Mouse (Mus musculus) CH12.LX (cell line): ENCODE measurements around the gene Hist1h3a. TPM values are rescaled to one million over a fixed set of nuclear protein-coding genes. Genes with fewer than 3 reads are reported as not detected.

Experiments
- DNase-seq: peaks from one replicate; pipeline ENCODE4 v3.0.0-alpha.2; 2013; ENCODE audit errors: extremely low read depth
- H3K27ac ChIP-seq: 2 replicates; pipeline ENCODE4 v1.5.1; 2012; ENCODE audit warnings: low read depth, mild to moderate bottlenecking, control low read depth, moderate library complexity; ENCODE audit not compliant: insufficient read depth
- H3K27me3 ChIP-seq: replicated peaks from 2 replicates; pipeline ENCODE3; 2012; ENCODE audit warnings: inconsistent platforms
- H3K36me3 ChIP-seq, 2 experiments: replicated peaks in 1 of 2; 2 replicates each; pipeline versions ENCODE3 to v1.6.1; 2012; ENCODE audit warnings: inconsistent platforms in 1 of 2, low read length in 1 of 2, mild to moderate bottlenecking in 1 of 2, mixed read lengths in 1 of 2, moderate library complexity in 1 of 2; ENCODE audit not compliant: control insufficient read depth in 1 of 2, insufficient read depth in 1 of 2
- H3K4me1 ChIP-seq, 2 experiments: 2 replicates each; pipeline ENCODE4 v1.6.1; 2012; ENCODE audit warnings: inconsistent platforms in 1 of 2, moderate library complexity in 1 of 2; ENCODE audit not compliant: insufficient read depth in 2 of 2, control insufficient read depth in 1 of 2
- H3K4me2 ChIP-seq: 2 replicates; pipeline ENCODE4 v1.6.1; 2012; ENCODE audit warnings: low read depth, mild to moderate bottlenecking, control low read depth; ENCODE audit not compliant: poor library complexity, insufficient read depth, severe bottlenecking
- H3K4me3 ChIP-seq, 3 experiments: fragments of 150-350 bp in 1 of 3; sonication (generic) in 1 of 3; replicated peaks in 1 of 3; 2 replicates each; pipeline versions ENCODE3 to v1.5.1; 2011 to 2012; ENCODE audit warnings: low read depth in 2 of 3, low read length in 2 of 3, mild to moderate bottlenecking in 2 of 3, moderate library complexity in 2 of 3, control low read depth in 1 of 3, improper control_type of control experiment in 1 of 3, inconsistent platforms in 1 of 3, mixed read lengths in 1 of 3; ENCODE audit not compliant: poor library complexity in 1 of 3
- H3K79me2 ChIP-seq: replicated peaks from 2 replicates; pipeline ENCODE4 v1.6.1; 2012; ENCODE audit warnings: mild to moderate bottlenecking, moderate library complexity; ENCODE audit not compliant: control insufficient read depth, poor library complexity, insufficient read depth, severe bottlenecking; ENCODE audit errors: extremely low read depth
- H3K9ac ChIP-seq: 2 replicates; pipeline ENCODE4 v1.6.1; 2012; ENCODE audit warnings: low read depth, mild to moderate bottlenecking, control low read depth, moderate library complexity; ENCODE audit not compliant: insufficient read depth
- H3K9me3 ChIP-seq: replicated peaks from 2 replicates; pipeline ENCODE3; 2012; ENCODE audit warnings: low read length, inconsistent platforms, mixed read lengths
- CHD2 ChIP-seq: IDR thresholded peaks from 2 replicates; pipeline ENCODE4 v1.6.1; 2011; ENCODE audit warnings: low read length, improper control_type of control experiment
- CTCF ChIP-seq, 2 experiments: IDR thresholded peaks in 1 of 2; conservative IDR thresholded peaks in 1 of 2; 2 replicates each; pipeline ENCODE4 v1.5.1; 2011 to 2012; ENCODE audit warnings: low read depth in 2 of 2, low read length in 2 of 2, improper control_type of control experiment in 1 of 2, inconsistent platforms in 1 of 2, mild to moderate bottlenecking in 1 of 2, moderate library complexity in 1 of 2
- E2F4 ChIP-seq: IDR thresholded peaks from 2 replicates; pipeline ENCODE4 v1.6.1; 2011; ENCODE audit warnings: low read depth, low read length, improper control_type of control experiment; ENCODE audit not compliant: insufficient replicate concordance
- EP300 ChIP-seq: IDR thresholded peaks from 2 replicates; pipeline ENCODE4 v1.6.1; 2011; ENCODE audit warnings: low read length, improper control_type of control experiment
- ETS1 ChIP-seq: conservative IDR thresholded peaks from 2 replicates; pipeline ENCODE4 v1.6.1; 2012; ENCODE audit warnings: low read depth, mild to moderate bottlenecking, inconsistent platforms, low read length, improper control_type of control experiment, moderate library complexity
- HCFC1 ChIP-seq: IDR thresholded peaks from 2 replicates; pipeline ENCODE4 v1.6.1; 2012; ENCODE audit warnings: low read depth, mild to moderate bottlenecking, inconsistent platforms, low read length, improper control_type of control experiment
- JUN ChIP-seq: IDR thresholded peaks from 2 replicates; pipeline ENCODE4 v1.6.1; 2011; ENCODE audit warnings: low read depth, mild to moderate bottlenecking, low read length, improper control_type of control experiment, moderate library complexity; ENCODE audit not compliant: insufficient read depth
- MAFK ChIP-seq: IDR thresholded peaks from 2 replicates; pipeline ENCODE4 v1.6.1; 2011; ENCODE audit warnings: low read length, improper control_type of control experiment; ENCODE audit not compliant: insufficient replicate concordance
- MEF2A ChIP-seq: IDR thresholded peaks from 2 replicates; pipeline ENCODE4 v1.6.1; 2014; ENCODE audit warnings: low read depth, mild to moderate bottlenecking, inconsistent platforms, low read length, improper control_type of control experiment, borderline replicate concordance
- PAX5 ChIP-seq: IDR thresholded peaks from 2 replicates; pipeline ENCODE4 v1.6.1; 2012; ENCODE audit warnings: low read length, inconsistent platforms, mixed read lengths
- POLR2A ChIP-seq: IDR thresholded peaks from 2 replicates; pipeline ENCODE4 v1.6.1; 2011; ENCODE audit warnings: low read depth, mild to moderate bottlenecking, improper control_type of control experiment, low read length
- RAD21 ChIP-seq: IDR thresholded peaks from 2 replicates; pipeline ENCODE4 v1.6.1; 2011; ENCODE audit warnings: low read depth, mild to moderate bottlenecking, low read length, improper control_type of control experiment, moderate library complexity
- SMC3 ChIP-seq: IDR thresholded peaks from 2 replicates; pipeline ENCODE4 v1.6.1; 2011; ENCODE audit warnings: low read depth, low read length, improper control_type of control experiment
- TCF12 ChIP-seq: IDR thresholded peaks from 2 replicates; pipeline ENCODE4 v1.6.1; 2014; ENCODE audit warnings: low read depth, mild to moderate bottlenecking, inconsistent platforms, low read length, improper control_type of control experiment
- ZC3H11A ChIP-seq: IDR thresholded peaks from 2 replicates; pipeline ENCODE4 v1.6.1; 2012; ENCODE audit warnings: low read depth, mild to moderate bottlenecking, inconsistent platforms, low read length, improper control_type of control experiment
- ZMIZ1 ChIP-seq: IDR thresholded peaks from 2 replicates; pipeline ENCODE4 v1.6.1; 2012; ENCODE audit warnings: low read depth, mild to moderate bottlenecking, inconsistent platforms, low read length, improper control_type of control experiment
- dilution Hi-C: fragments of 300-500 bp; cut with MboI; formaldehyde crosslinking; loops from 2 replicates; pipeline ENCODE4 v1.14.3; 2020; ENCODE audit warnings: low sequenced_read_pairs; ENCODE audit not compliant: extremely low pct_unique_long_range_greater_than_20kb, extremely low pct_ligation_motif_present
- in situ Hi-C: fragments of 300-500 bp; cut with MboI; formaldehyde crosslinking; loops from 3 replicates; pipeline ENCODE4 v1.14.3; 2019; ENCODE audit warnings: low sequenced_read_pairs, low pct_ligation_motif_present, low pct_unique_long_range_greater_than_20kb, mixed read lengths
- polyA plus RNA-seq: library from polyadenylated mRNA; unstranded; fragments of >175 nt; gene quantifications from 2 replicates; pipeline ENCODE4 v1.2.1, GENCODE M21; 2012; ENCODE audit warnings: low read depth; ENCODE audit not compliant: insufficient read length
- total RNA-seq, 2 experiments: library from RNA; depleted of rRNA; stranded (reverse); fragments of 300-350 nt in 1 of 2; fragments of >200 nt in 1 of 2; gene quantifications; 2 replicates each; pipeline ENCODE4 v1.2.3; 2012 to 2014

The Hist1h3a gene
- total and polyA plus RNA-seq, 3 experiments: 3.2 to 1,392 (median 78.5) TPM

DNA sequence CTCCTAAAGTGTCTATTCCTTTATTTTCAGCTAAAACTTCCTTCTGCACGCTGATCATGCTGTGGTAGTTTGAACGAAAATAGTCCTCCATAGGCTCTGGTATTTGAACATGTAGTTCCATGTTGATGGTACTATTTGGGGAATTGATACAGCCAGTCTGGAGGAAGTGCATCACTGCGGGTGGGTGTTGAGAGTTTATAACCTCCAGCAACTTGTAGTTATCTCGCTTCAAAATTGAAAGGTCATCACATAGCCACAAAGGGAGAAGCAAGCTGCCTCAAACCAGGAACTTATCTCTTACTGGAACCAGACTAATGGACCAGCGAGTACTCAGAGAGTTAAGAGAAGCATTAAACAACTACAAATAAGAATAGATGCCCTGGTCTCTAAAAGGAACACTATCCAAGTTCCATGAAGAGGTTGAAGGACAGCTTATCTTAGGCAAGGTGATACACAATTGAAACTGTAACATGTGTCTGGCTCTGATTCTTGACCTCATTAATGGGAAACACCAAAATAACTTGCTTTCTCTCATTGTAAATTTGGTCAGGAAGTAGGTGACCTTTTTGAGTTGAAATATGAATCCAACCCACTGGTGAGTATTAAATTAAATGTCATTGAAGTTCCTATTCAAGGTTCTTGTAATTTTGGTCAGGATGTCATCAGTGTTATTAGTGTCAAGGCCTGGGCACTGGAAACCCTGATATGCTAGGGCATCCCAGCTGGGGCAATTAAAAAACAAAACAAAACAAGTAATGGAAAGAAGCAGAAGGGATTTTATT lies 45.7 kb downstream of the Hist1h3a start:
- DNase-seq: no peak
- H3K9ac ChIP-seq: no peak overlapping the region

More for the DNA sequence above, 45.7 kb downstream of the Hist1h3a start:
- H3K9me3 ChIP-seq: no peaks in the 10 kb centered on the region
- H3K4me3 ChIP-seq: no peak overlapping the region
- peaks cover 0 to 3% of the 10 kb centered on the region in 2 experiments; a peak in 1 of 4 replicates for H3K4me1 ChIP-seq
- no peaks in the 10 kb centered on the region for H3K36me3 ChIP-seq
- H3K27ac ChIP-seq: no peak overlapping the region
- in situ Hi-C loops: no loop called here
- dilution Hi-C loops: no loop called here
- TF ChIP-seq SMC3: no peak
- TF ChIP-seq JUN: no peak
- no peak for TF ChIP-seq ZMIZ1
- no peak for TF ChIP-seq ZC3H11A
- no peak for TF ChIP-seq HCFC1
- TF ChIP-seq MEF2A: no peak
- TF ChIP-seq POLR2A: no peak
- no peak for TF ChIP-seq MAFK
- no peak for TF ChIP-seq RAD21
- TF ChIP-seq ETS1: no peak
- no peak for TF ChIP-seq E2F4
- TF ChIP-seq CTCF (conservative IDR thresholded peaks at IDR 0.05 in 1 of 2, IDR thresholded peaks at IDR 0.05 in 1 of 2; ENCODE audit: low read depth in 2 of 2, low read length in 2 of 2): no peak
- TF ChIP-seq TCF12: no peak
- no peak for TF ChIP-seq PAX5
- no peak for TF ChIP-seq CHD2
- TF ChIP-seq EP300: no peak
- no peaks in the 10 kb centered on the region for H3K27me3 ChIP-seq
- no peak overlapping the region for H3K4me2 ChIP-seq
- no peaks in the 10 kb centered on the region for H3K79me2 ChIP-seq

Other genes with a start within 250 kb of the Hist1h3a start
Only the 20 nearest of the 37 such genes appear.
- 268 and 282 TPM in 2 replicates for gene Hist1h2be, start 141.3 kb downstream of the Hist1h3a start, total RNA-seq (2012; rRNA removed)
- 3.4 and 4.7 TPM in 2 replicates for gene Hist1h2be, start 141.3 kb downstream of the Hist1h3a start, total RNA-seq (2014; rRNA removed)
- gene Hist1h2be, start 141.3 kb downstream of the Hist1h3a start, polyA plus RNA-seq: 0.57 and 0.70 TPM in 2 replicates
- 486 and 504 TPM in 2 replicates for gene Hist1h1e, start 139.8 kb downstream of the Hist1h3a start, total RNA-seq (2012; rRNA removed)
- 12.2 and 18.3 TPM in 2 replicates for gene Hist1h1e, start 139.8 kb downstream of the Hist1h3a start, total RNA-seq (2014; rRNA removed)
- gene Hist1h1e, start 139.8 kb downstream of the Hist1h3a start, polyA plus RNA-seq: 1.5 and 1.9 TPM in 2 replicates
- 114 and 122 TPM in 2 replicates for gene Hist1h2ac, start 78.4 kb downstream of the Hist1h3a start, total RNA-seq (2012; rRNA removed)
- gene Hist1h2ac, start 78.4 kb downstream of the Hist1h3a start, total RNA-seq (2014; rRNA removed): 0.96 and 0.97 TPM in 2 replicates
- gene Hist1h2ac, start 78.4 kb downstream of the Hist1h3a start, polyA plus RNA-seq: 0.14 TPM in 1 of 2 replicates, not detected in the other
- 436 and 456 TPM in 2 replicates for gene Hist1h2bc, start 78.2 kb downstream of the Hist1h3a start, total RNA-seq (2012; rRNA removed)
- 16.1 and 17.4 TPM in 2 replicates for gene Hist1h2bc, start 78.2 kb downstream of the Hist1h3a start, total RNA-seq (2014; rRNA removed)
- 1.1 and 2.2 TPM in 2 replicates for gene Hist1h2bc, start 78.2 kb downstream of the Hist1h3a start, polyA plus RNA-seq
- 0.38 and 0.76 TPM in 2 replicates for gene Hist1h1t, start 66.6 kb downstream of the Hist1h3a start, total RNA-seq (2012; rRNA removed)
- not detected in 2 replicates for gene Hist1h1t, start 66.6 kb downstream of the Hist1h3a start, total RNA-seq (2014; rRNA removed)
- gene Hist1h1t, start 66.6 kb downstream of the Hist1h3a start, polyA plus RNA-seq: not detected in 2 replicates
- gene Hist1h4c, start 63.9 kb downstream of the Hist1h3a start, total RNA-seq (2012; rRNA removed): 1,176 and 1,374 TPM in 2 replicates
- 3.9 and 6.9 TPM in 2 replicates for gene Hist1h4c, start 63.9 kb downstream of the Hist1h3a start, total RNA-seq (2014; rRNA removed)
- gene Hist1h4c, start 63.9 kb downstream of the Hist1h3a start, polyA plus RNA-seq: 0.76 and 1.2 TPM in 2 replicates
- 0.08 and 0.50 TPM in 2 replicates for gene Hfe, start 51.5 kb downstream of the Hist1h3a start, total RNA-seq (2012; rRNA removed)
- gene Hfe, start 51.5 kb downstream of the Hist1h3a start, total RNA-seq (2014; rRNA removed): 0.16 and 0.39 TPM in 2 replicates
- 0.67 and 1.0 TPM in 2 replicates for gene Hfe, start 51.5 kb downstream of the Hist1h3a start, polyA plus RNA-seq
- 568 and 597 TPM in 2 replicates for gene Hist1h1c, start 23.6 kb downstream of the Hist1h3a start, total RNA-seq (2012; rRNA removed)
- gene Hist1h1c, start 23.6 kb downstream of the Hist1h3a start, total RNA-seq (2014; rRNA removed): 22.8 and 26.1 TPM in 2 replicates
- 12.5 and 13.2 TPM in 2 replicates for gene Hist1h1c, start 23.6 kb downstream of the Hist1h3a start, polyA plus RNA-seq
- gene Hist1h3c, start 16.8 kb downstream of the Hist1h3a start, total RNA-seq (2012; rRNA removed): 1,821 and 1,847 TPM in 2 replicates
- 57.5 and 73.1 TPM in 2 replicates for gene Hist1h3c, start 16.8 kb downstream of the Hist1h3a start, total RNA-seq (2014; rRNA removed)
- gene Hist1h3c, start 16.8 kb downstream of the Hist1h3a start, polyA plus RNA-seq: 5.5 and 7.3 TPM in 2 replicates
- gene Hist1h2bb, start 15.7 kb downstream of the Hist1h3a start, total RNA-seq (2012; rRNA removed): 2,544 and 2,852 TPM in 2 replicates
- 34.5 and 54.6 TPM in 2 replicates for gene Hist1h2bb, start 15.7 kb downstream of the Hist1h3a start, total RNA-seq (2014; rRNA removed)
- 0.53 and 1.3 TPM in 2 replicates for gene Hist1h2bb, start 15.7 kb downstream of the Hist1h3a start, polyA plus RNA-seq
- 1,936 and 2,243 TPM in 2 replicates for gene Hist1h2ab, start 11.3 kb downstream of the Hist1h3a start, total RNA-seq (2012; rRNA removed)
- 24.9 and 32.6 TPM in 2 replicates for gene Hist1h2ab, start 11.3 kb downstream of the Hist1h3a start, total RNA-seq (2014; rRNA removed)
- gene Hist1h2ab, start 11.3 kb downstream of the Hist1h3a start, polyA plus RNA-seq: 2.9 TPM in 2 replicates
- gene Hist1h3b, start 10.1 kb downstream of the Hist1h3a start, total RNA-seq (2012; rRNA removed): 1,913 and 2,096 TPM in 2 replicates
- 28.9 and 44.0 TPM in 2 replicates for gene Hist1h3b, start 10.1 kb downstream of the Hist1h3a start, total RNA-seq (2014; rRNA removed)
- 5.4 and 5.5 TPM in 2 replicates for gene Hist1h3b, start 10.1 kb downstream of the Hist1h3a start, polyA plus RNA-seq
- 2,309 and 2,552 TPM in 2 replicates for gene Hist1h4b, start 5.4 kb downstream of the Hist1h3a start, total RNA-seq (2012; rRNA removed)
- gene Hist1h4b, start 5.4 kb downstream of the Hist1h3a start, total RNA-seq (2014; rRNA removed): 14.3 and 24.8 TPM in 2 replicates
- gene Hist1h4b, start 5.4 kb downstream of the Hist1h3a start, polyA plus RNA-seq: 3.5 and 11.8 TPM in 2 replicates
- 1,167 and 1,215 TPM in 2 replicates for gene Hist1h4a, start 1.2 kb downstream of the Hist1h3a start, total RNA-seq (2012; rRNA removed)
- 14.2 and 18.4 TPM in 2 replicates for gene Hist1h4a, start 1.2 kb downstream of the Hist1h3a start, total RNA-seq (2014; rRNA removed)
- gene Hist1h4a, start 1.2 kb downstream of the Hist1h3a start, polyA plus RNA-seq: 3.3 and 4.4 TPM in 2 replicates
- 1,163 and 1,722 TPM in 2 replicates for gene Hist1h1a, start 1.3 kb upstream of the Hist1h3a start, total RNA-seq (2012; rRNA removed)
- 22.2 and 30.9 TPM in 2 replicates for gene Hist1h1a, start 1.3 kb upstream of the Hist1h3a start, total RNA-seq (2014; rRNA removed)
- 1.7 and 2.4 TPM in 2 replicates for gene Hist1h1a, start 1.3 kb upstream of the Hist1h3a start, polyA plus RNA-seq
- not detected in 2 replicates for gene Trim38, start 7.5 kb upstream of the Hist1h3a start, total RNA-seq (2012; rRNA removed)
- not detected in 2 replicates for gene Trim38, start 7.5 kb upstream of the Hist1h3a start, total RNA-seq (2014; rRNA removed)
- 0.11 TPM in 1 of 2 replicates, not detected in the other for gene Trim38, start 7.5 kb upstream of the Hist1h3a start, polyA plus RNA-seq
- 0.04 TPM in 1 of 2 replicates, not detected in the other for gene Slc17a2, start 44.6 kb upstream of the Hist1h3a start, total RNA-seq (2012; rRNA removed)
- gene Slc17a2, start 44.6 kb upstream of the Hist1h3a start, total RNA-seq (2014; rRNA removed): not detected in 2 replicates
- gene Slc17a2, start 44.6 kb upstream of the Hist1h3a start, polyA plus RNA-seq: not detected in 2 replicates
- gene Slc17a3, start 77.0 kb upstream of the Hist1h3a start, total RNA-seq (2012; rRNA removed): not detected in 2 replicates
- not detected in 2 replicates for gene Slc17a3, start 77.0 kb upstream of the Hist1h3a start, total RNA-seq (2014; rRNA removed)
- gene Slc17a3, start 77.0 kb upstream of the Hist1h3a start, polyA plus RNA-seq: not detected in 2 replicates
- gene Slc17a1, start 105.4 kb upstream of the Hist1h3a start, total RNA-seq (2012; rRNA removed): not detected in 2 replicates
- gene Slc17a1, start 105.4 kb upstream of the Hist1h3a start, total RNA-seq (2014; rRNA removed): not detected in 2 replicates
- not detected in 2 replicates for gene Slc17a1, start 105.4 kb upstream of the Hist1h3a start, polyA plus RNA-seq
- gene Slc17a4, start 152.6 kb upstream of the Hist1h3a start, total RNA-seq (2012; rRNA removed): 0.08 TPM in 1 of 2 replicates, not detected in the other
- 0.23 and 0.35 TPM in 2 replicates for gene Slc17a4, start 152.6 kb upstream of the Hist1h3a start, total RNA-seq (2014; rRNA removed)
- gene Slc17a4, start 152.6 kb upstream of the Hist1h3a start, polyA plus RNA-seq: 0.26 and 0.37 TPM in 2 replicates